Mouse (Mus musculus): ENCODE results near the gene U2af2.

- peak; percentile 54 for TF ChIP-seq POLR2A (IDR thresholded peaks at IDR 0.05; ENCODE audit: insufficient read depth, low read depth, low read length)
- no peak for TF ChIP-seq CTCF (IDR thresholded peaks at IDR 0.05; ENCODE audit: insufficient read depth, low read depth, low read length)
Observed at GRCm38 (mm10) chr7:5056651-5057263, 5.2 kb upstream of the U2af2 start.

Data from olfactory bulb, adult 2 months (tissue).